Mouse (Mus musculus) thymus, adult 2 months (tissue): ENCODE measurements around the gene Icam2. TPM values are rescaled to one million over a fixed set of nuclear protein-coding genes. Genes with fewer than 3 reads are reported as not detected.
A peak's percentile ranks its signal among the peaks of the same experiment; 100 is the strongest.

Source experiments
- DNase-seq: peaks from one replicate; pipeline ENCODE4 v3.0.0; 2021
- H3K27ac ChIP-seq: fragments of 200-500 bp; 2 replicates; pipeline ENCODE4 v1.5.1; 2012; ENCODE audit warnings: low read length, control low read depth; ENCODE audit not compliant: control insufficient read depth, insufficient read depth
- H3K27me3 ChIP-seq: fragments of 200-500 bp; 2 replicates; pipeline ENCODE4 v1.6.1; 2012; ENCODE audit warnings: mild to moderate bottlenecking, low read length, moderate library complexity, mixed read lengths; ENCODE audit not compliant: control insufficient read depth, insufficient read depth
- H3K36me3 ChIP-seq: fragments of 200-500 bp; 2 replicates; pipeline ENCODE4 v1.6.1; 2012; ENCODE audit warnings: mild to moderate bottlenecking, low read length, moderate library complexity; ENCODE audit not compliant: control insufficient read depth, insufficient read depth
- H3K4me1 ChIP-seq: fragments of 200-500 bp; replicated peaks from 2 replicates; pipeline ENCODE4 v1.6.1; 2012; ENCODE audit warnings: low read length; ENCODE audit not compliant: control insufficient read depth, insufficient read depth
- H3K4me3 ChIP-seq: fragments of 200-500 bp; 2 replicates; pipeline ENCODE4 v1.5.1; 2012; ENCODE audit warnings: mild to moderate bottlenecking, low read length, control low read depth, moderate library complexity; ENCODE audit not compliant: control insufficient read depth, insufficient read depth
- CTCF ChIP-seq: fragments of 200-500 bp; IDR thresholded peaks from 2 replicates; pipeline ENCODE4 v1.5.1; 2012; ENCODE audit warnings: mild to moderate bottlenecking, control low read depth, low read length, moderate library complexity, borderline replicate concordance; ENCODE audit not compliant: control insufficient read depth, poor library complexity, insufficient read depth; ENCODE audit errors: extremely low read depth
- POLR2A ChIP-seq: fragments of 200-500 bp; IDR thresholded peaks from 2 replicates; pipeline ENCODE4 v1.6.1; 2012; ENCODE audit warnings: mild to moderate bottlenecking, low read length, control low read depth, moderate library complexity; ENCODE audit not compliant: control insufficient read depth, poor library complexity, insufficient read depth; ENCODE audit errors: extremely low read depth
- WGBS: fragments of 180-500 bp; shearing (Covaris S2); methylation state at CpG from one replicate; pipeline ENCODE4 v1.1.7; 2018; 5-methylcytosine and 5-hydroxymethylcytosine counted together
- polyA plus RNA-seq: library from polyadenylated mRNA; depleted of rRNA; stranded (reverse); fragments of >200 nt; gene quantifications from 2 replicates; pipeline ENCODE4 v1.2.3, GENCODE M21; 2012; rRNA removed

The Icam2 gene
- polyA plus RNA-seq, 1 experiment, result 222 TPM

DNA sequence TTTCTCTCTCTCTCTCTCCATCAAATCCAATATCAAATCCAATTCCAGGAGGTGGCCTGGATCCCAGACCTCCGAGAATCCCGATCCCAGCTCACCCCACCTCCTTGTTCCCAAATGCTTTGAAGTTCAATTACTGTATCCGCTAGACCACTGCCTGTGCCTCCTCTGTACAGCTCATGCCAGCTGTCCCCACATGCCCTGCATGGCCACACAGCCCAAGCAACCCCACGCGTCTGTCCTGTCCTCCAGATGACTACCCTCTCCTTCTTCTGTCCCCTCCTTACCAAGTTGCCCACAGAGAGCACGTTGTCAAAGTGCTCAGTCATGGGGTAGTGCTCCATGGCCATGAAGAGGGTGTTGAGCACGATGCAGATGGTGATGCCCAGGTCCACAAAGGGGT, 49.0 kb downstream of the Icam2 start:
- Histone ChIP-seq H3K27me3 (no peaks in the 10 kb centered on the region), H3K27ac (no peak overlapping the region)
- WGBS, result 92% methylated on average over 7 of the region's 7 CpGs

DNA sequence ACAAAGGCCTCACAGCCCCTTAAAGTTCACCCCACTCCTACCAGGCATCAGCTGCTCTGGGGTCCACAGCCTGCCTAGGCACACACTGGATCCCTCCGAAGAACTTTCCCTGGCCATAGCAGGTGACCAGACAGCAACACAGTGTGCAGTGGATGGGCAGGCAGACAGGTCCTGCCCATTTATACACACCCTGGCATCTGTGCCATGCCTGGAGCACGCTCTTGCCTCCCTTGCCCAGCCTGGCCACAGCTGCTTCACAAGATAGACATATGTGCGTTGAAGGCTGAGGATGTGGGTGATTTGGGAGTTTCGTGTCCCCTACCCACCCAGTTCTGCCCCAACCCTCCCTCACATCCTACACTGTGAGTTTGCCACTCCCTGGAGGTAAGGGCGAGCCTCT, 49.8 kb downstream of the Icam2 start:
- Histone ChIP-seq H3K4me1 (no peaks in the 10 kb centered on the region), H3K36me3 (no peaks in the 10 kb centered on the region), H3K27ac (no peak overlapping the region), H3K4me3 (no peak overlapping the region), H3K27me3 (no peaks in the 10 kb centered on the region)
- TF ChIP-seq CTCF, result no peak
- no peak for TF ChIP-seq POLR2A
- DNase-seq, result no peak
- WGBS, result 87% methylated on average over 5 of the region's 5 CpGs

More for the DNA sequence above, 49.0 kb downstream of the Icam2 start:
- TF ChIP-seq CTCF (no peak), POLR2A (no peak)
- Histone ChIP-seq H3K4me3 (no peak overlapping the region), H3K4me1 (no peaks in the 10 kb centered on the region), H3K36me3 (no peaks in the 10 kb centered on the region)
- no peak for DNase-seq

DNA sequence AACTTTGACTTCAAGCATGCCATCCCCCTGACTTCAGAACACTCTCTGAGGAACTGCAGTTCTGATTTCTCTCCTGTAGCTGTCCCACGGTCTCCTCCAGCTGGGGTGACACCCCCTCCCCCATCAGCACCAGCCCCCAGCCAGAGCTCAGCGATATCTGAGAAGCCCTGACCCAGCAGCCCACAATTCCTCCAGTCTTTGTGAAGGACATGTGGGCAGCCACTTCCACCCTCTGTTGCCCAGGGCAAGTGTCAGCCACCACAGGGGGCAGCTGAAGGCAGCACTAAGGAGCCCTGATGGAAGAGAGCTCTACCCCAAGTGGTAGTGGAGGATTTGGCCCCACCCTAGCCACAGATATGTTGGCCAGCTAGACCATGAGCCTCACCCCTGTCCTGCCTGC, 53.8 kb downstream of the Icam2 start:
- TF ChIP-seq CTCF, result no peak
- TF ChIP-seq POLR2A, result no peak
- 22% methylated on average over 2 of the region's 2 CpGs for WGBS
- no peak for DNase-seq
- H3K27me3 ChIP-seq, result no peaks in the 10 kb centered on the region
- no peaks in the 10 kb centered on the region for H3K36me3 ChIP-seq
- H3K4me3 ChIP-seq, result no peak overlapping the region
- H3K27ac ChIP-seq, result no peak overlapping the region
- no peaks in the 10 kb centered on the region; the same call in 1 of the 2 replicates for H3K4me1 ChIP-seq

DNA sequence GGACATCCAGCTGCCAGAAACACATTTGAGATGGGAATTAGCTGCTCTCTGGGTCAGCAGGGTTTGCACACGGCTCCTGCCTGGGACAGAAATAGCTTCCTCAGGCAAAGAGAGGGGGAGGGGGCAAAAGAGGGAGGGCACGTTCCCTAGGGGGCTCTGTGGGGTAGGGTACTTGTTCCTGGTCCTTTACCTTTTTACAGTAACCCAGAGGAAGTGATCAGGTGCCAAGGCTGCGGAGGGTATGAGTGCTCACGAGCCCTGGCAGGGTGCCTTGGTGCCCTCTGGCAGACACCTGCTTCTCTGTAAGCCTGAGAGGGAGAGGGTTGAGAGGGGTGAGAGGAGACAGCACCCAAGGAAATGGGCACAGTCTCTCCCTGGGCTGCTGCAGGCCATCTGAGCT, 55.4 kb downstream of the Icam2 start:
- H3K4me3 ChIP-seq, result no peak overlapping the region
- no peaks in the 10 kb centered on the region; the same call in 1 of the 2 replicates for H3K4me1 ChIP-seq
- H3K36me3 ChIP-seq, result no peaks in the 10 kb centered on the region
- DNase-seq, result no peak
- WGBS, result 11% methylated on average over 4 of the region's 4 CpGs
- no peak overlapping the region for H3K27ac ChIP-seq
- no peaks in the 10 kb centered on the region for H3K27me3 ChIP-seq
- no peak for TF ChIP-seq POLR2A
- no peak for TF ChIP-seq CTCF

DNA sequence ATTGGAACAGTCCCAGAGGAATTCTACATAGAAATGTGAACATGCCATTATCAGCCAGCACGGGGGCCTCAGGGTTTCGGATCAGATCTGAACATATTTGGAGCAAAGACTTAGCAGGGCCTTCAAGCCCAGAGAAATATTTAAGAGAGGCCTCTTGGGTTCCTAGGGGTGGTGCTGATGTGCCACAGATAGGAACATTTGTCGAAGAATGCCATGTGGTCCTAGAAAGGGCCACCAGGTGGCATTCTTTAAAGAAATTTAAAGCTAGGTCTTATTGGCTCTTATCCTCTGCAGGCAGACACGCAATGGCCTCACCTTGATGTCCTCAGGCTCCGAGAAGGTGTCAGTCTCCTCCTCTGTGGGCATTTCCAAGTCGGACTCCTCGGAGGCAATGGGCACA, 58.2 kb downstream of the Icam2 start:
- Histone ChIP-seq H3K4me3 (no peak overlapping the region), H3K27ac (no peak overlapping the region), H3K27me3 (no peaks in the 10 kb centered on the region), H3K36me3 (no peaks in the 10 kb centered on the region), H3K4me1 (peaks cover 7% of the 10 kb centered on the region; the same call in 1 of the 2 replicates)
- DNase-seq, result peak; percentile 68
- TF ChIP-seq CTCF (no peak), POLR2A (no peak)
- WGBS, result 17% methylated on average over 7 of the region's 7 CpGs

DNA sequence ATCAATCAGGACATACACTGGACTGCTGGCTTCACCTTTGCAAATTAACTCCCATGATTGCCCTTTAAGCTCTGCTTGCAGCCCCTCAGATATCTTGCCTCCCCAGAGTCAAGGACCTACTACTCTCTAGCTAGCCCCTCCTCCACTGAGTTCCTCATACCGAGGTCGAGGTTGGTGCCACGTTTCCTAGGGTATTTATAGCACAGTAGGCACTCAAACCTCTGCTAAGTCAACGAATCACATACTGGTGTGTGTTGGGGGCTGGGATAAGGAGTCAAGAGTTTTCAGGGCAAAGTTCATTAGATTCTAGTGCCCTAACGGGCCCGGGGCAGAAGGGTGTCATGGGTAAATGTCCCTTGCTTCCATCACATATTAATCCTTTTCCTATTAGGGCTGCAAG, 58.7 kb downstream of the Icam2 start:
- 23% methylated on average over 6 of the region's 6 CpGs for WGBS
- no peak for TF ChIP-seq POLR2A
- TF ChIP-seq CTCF, result no peak
- no peak for DNase-seq

DNA sequence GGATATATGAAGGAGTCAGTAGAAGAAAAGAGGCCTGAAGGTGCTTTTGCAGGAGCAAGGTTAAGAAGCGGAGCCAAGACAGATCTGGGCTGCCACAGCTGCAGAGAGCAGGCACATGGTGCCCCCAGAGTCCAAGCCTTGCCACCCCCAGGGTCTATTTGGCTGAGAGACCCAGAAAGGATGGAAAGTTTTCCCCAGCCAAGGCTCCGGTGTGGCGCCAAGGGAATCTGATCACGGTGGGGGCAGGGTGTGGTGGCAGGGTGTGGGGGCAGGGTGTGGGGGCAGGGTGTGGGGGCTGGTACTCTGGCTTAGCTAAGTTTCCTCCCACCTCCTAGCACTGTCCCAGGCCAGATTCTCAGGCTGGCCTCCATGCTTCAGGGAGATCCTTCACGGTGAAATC, 59.4 kb downstream of the Icam2 start:
- H3K4me1 ChIP-seq, result peaks cover 7% of the 10 kb centered on the region; the same call in 1 of the 2 replicates
- H3K4me3 ChIP-seq, result no peak overlapping the region
- TF ChIP-seq CTCF (no peak), POLR2A (no peak)
- no peaks in the 10 kb centered on the region for H3K27me3 ChIP-seq
- no peak overlapping the region for H3K27ac ChIP-seq
- no peaks in the 10 kb centered on the region for H3K36me3 ChIP-seq
- 86% methylated on average over 5 of the region's 5 CpGs for WGBS
- DNase-seq, result no peak

More for the DNA sequence above, 58.7 kb downstream of the Icam2 start:
- Histone ChIP-seq H3K27me3 (no peaks in the 10 kb centered on the region), H3K27ac (no peak overlapping the region), H3K4me3 (no peak overlapping the region), H3K36me3 (no peaks in the 10 kb centered on the region), H3K4me1 (peaks cover 7% of the 10 kb centered on the region; the same call in 1 of the 2 replicates)

Other genes starting within 250 kb of the Icam2 start
- gene Gm10840, start 227.2 kb downstream of the Icam2 start, polyA plus RNA-seq, result not detected in 2 replicates
- gene Limd2, start 227.2 kb downstream of the Icam2 start, polyA plus RNA-seq, result 569 and 594 TPM in 2 replicates
- 40.3 and 40.5 TPM in 2 replicates for gene Strada, start 185.9 kb downstream of the Icam2 start, polyA plus RNA-seq
- 15.5 and 16.9 TPM in 2 replicates for gene Ccdc47, start 171.7 kb downstream of the Icam2 start, polyA plus RNA-seq
- 16.7 and 19.9 TPM in 2 replicates for gene Ddx42, start 171.1 kb downstream of the Icam2 start, polyA plus RNA-seq
- 23.7 and 25.3 TPM in 2 replicates for gene Ftsj3, start 132.0 kb downstream of the Icam2 start, polyA plus RNA-seq
- gene Psmc5, start 131.9 kb downstream of the Icam2 start, polyA plus RNA-seq, result 53.9 and 56.1 TPM in 2 replicates
- gene Smarcd2, start 115.1 kb downstream of the Icam2 start, polyA plus RNA-seq, result 552 and 570 TPM in 2 replicates
- gene Tcam1, start 111.4 kb downstream of the Icam2 start, polyA plus RNA-seq, result 0.42 and 0.47 TPM in 2 replicates
- gene Gh, start 86.2 kb downstream of the Icam2 start, polyA plus RNA-seq, result 0.74 and 1.7 TPM in 2 replicates
- 33.2 and 39.6 TPM in 2 replicates for gene Cd79b, start 73.3 kb downstream of the Icam2 start, polyA plus RNA-seq
- 0.92 and 1.2 TPM in 2 replicates for gene Scn4a, start 34.8 kb downstream of the Icam2 start, polyA plus RNA-seq
- 30.1 and 31.1 TPM in 2 replicates for gene Prr29, start 22.6 kb downstream of the Icam2 start, polyA plus RNA-seq
- 18.1 and 21.9 TPM in 2 replicates for gene Ern1, start 99.8 kb upstream of the Icam2 start, polyA plus RNA-seq
- gene Tex2, start 225.3 kb upstream of the Icam2 start, polyA plus RNA-seq, result 13.2 and 13.7 TPM in 2 replicates